Mouse (Mus musculus): ENCODE results near the gene Tatdn3.

DNA sequence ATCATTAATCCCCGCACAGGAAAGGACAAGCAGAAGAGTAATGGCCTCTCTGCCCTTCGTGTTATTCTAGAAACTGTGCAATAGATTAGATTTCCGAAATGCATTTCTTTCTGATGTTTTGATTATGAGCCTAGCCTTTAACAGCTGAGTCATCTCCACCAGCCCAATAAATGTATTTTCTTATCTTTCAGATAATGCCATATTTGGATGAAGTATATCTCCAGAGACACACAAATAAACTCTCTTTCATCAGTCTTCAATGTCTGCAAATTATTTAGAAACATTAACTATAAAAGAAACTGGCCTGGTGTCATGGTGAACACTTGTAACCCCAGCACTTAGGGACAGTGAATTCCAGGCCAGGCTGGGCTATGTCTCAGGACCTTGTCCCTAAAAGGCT, 20.0 kb downstream of the Tatdn3 start:
- TF ChIP-seq GATA1 (IDR thresholded peaks at IDR 0.05; ENCODE audit: borderline replicate concordance, low read length), result no peak
- no peak for TF ChIP-seq FLI1 (IDR thresholded peaks at IDR 0.05; ENCODE audit: low read length)
